Mouse (Mus musculus) adrenal gland, adult 2 months (tissue): ENCODE measurements at regions not wholly inside any gene's neighbourhood (a gene's known extent, or its start where the extent isn't known, plus 50 kb on each side); places are given as distances from the start of the nearest gene placed in this dataset.

ENCODE experiments used
- DNase-seq: peaks from one replicate; pipeline ENCODE4 v3.0.0; 2021

DNA sequence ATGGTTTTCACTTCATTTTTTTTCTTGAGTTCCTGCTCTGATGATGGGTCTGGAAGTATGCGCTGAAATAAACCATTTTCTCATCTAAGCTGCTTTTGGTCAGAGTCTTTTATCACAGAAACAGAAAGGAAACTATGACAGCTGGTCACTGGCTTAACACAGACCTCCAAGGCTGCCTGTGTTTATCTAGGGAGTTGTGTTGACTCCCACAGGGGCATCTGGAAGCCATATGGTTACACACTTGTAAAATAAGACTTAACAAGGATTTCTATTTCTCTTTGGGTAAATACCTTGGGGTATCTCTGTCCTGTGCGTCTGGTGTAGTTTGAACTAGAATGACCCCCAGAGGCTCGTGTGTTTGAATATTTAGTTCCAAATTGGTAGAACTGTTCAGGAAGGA, 315.5 kb upstream of the Kazn start:
- no peak for DNase-seq

DNA sequence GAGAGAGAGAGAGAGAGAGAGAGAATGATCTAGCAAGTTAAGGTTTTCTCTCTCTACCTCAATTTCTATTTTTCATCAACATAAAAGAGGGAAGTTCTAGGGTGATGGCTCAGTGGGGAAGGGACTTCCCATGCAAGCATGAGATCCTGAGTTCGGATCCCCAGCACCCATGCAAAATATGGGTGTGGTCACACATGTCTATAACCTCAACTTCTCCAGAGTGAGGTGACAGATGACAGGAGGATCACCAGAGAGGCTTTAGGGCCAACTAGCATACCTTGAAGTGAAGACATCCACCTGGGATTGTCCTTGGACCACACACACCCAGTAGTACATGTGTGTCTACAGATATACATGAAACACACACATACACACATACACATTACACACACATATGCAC, 306.7 kb upstream of the Kazn start:
- no peak for DNase-seq

DNA sequence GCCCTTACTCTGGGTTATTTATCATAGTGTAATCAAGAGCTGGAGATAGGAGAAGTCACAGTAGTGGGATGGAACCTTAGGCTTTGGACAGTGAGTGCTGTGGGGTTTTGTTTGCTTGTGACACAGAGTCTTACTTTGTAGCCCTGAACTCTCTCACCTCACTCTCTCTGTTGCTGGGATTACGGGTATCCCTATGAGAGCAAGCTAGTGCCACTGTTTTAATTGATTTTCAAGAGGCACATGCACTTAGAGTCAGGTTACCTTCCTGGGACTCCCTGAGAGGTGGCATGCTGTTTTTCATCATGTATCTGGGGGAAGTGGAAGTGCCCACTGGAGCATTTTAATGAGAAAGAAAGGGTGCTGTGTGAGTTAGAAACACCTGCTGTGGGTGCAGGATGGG, 306.0 kb upstream of the Kazn start:
- no peak for DNase-seq

DNA sequence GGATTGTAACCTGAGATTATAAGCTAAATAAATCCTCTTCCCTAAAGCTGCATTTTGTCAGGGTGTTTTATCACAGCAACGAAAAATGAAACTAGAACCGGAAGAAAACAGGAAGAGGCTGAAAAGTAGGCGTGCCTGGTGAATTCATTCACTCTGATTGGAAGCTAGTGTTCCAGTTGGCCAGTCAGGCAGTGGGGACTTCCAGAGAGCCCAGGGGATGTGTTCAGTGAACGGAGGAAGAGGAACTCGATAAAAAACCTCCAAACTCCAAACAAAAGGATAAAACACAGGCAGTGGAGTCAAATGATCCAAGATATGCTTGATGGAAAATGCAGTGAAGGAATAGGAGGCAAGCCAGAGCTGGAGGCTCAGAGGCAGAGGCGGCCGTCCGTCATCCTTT, 305.5 kb upstream of the Kazn start:
- no peak for DNase-seq

DNA sequence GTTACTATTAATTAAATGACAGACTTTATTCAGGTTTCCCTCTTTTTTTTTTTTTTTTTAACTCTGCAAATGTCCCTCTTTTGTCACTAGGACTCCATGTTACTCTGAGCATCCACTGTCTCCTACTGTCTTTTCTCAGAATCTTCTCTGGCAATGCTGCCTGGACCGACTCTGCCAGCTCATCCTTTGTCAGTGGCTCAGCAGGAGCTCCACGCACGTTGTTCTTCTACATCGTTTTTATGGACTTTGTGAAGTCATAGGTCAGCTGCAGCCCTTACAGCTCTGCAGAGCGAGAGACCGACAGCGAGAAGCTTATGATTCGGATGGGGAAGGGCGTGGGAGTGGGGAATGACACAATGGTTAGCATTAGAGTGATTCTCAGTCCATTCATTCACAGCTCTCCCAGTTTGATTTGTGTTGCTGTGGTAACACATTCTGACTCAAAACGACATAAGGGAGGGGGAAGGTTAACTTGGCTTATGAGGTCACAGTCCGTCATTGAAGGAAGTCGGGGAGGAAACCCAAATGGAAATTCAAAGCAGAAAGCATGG, 300.1 kb upstream of the Kazn start:
- DNase-seq, result no peak

DNA sequence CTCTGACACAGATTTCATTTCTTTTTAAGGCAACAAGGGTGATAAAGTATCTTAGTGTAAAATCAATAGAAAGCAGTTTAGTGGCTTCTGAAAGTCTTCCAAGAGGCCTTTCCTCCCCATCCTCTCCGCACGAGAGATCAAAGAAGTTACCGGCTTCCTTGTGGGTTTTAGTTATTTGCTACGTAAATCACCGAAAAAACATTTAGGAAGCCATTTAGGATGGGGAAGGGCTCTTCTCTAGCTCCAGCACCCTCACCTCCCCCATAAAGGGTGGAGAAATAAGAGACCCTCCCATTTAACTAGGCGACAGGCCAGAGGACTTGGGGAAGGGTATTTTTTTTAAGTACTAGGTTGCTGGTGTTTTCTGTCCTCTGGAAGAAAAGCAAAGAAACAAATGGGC, 287.9 kb upstream of the Kazn start:
- DNase-seq, result no peak

DNA sequence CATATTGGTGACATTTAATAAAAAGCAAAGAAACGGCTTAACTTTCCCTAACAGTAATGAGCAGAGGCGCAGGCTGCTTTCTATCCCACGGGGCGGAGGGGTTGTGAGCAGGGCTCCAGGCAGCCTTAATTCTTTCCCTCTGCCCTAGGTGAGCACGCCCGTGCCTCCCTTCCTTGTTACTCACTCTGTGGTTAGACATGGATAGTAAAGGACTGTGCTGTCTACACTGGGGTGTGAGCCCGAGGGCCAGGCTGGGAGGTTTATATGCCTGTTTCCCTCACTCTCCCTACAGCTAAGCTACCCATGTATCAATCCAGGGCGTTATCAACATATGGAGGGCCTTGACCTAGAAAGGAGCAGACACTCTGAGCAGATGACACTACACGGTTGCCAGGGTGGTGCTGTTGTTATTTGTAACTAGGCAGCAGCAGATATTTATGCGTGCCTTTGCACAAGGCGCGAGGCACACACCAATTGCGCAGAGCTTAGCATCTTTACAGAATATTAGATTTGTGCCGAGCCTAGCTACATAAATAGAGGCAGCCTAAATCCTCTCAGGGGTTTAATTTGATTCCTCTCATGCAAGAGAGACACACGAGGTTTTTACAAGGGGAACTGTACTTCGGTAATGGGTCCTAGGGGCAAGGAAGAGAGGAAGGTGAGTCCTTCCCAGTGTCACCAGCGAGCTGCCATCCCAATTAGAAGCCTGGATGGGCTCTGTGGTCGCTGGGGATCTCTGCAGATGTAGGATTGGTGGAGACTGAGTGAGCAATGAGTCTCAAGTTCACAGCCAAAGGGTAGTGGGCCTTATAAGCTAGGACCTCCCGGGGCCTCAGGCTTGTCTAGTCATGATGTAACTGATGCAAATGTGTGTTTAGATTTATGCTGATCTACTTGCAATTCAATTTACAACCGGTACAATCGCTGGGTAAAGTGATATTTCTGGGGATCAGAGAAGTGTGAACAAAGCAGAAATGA, 278.6 kb upstream of the Kazn start:
- peak; percentile 40 for DNase-seq

DNA sequence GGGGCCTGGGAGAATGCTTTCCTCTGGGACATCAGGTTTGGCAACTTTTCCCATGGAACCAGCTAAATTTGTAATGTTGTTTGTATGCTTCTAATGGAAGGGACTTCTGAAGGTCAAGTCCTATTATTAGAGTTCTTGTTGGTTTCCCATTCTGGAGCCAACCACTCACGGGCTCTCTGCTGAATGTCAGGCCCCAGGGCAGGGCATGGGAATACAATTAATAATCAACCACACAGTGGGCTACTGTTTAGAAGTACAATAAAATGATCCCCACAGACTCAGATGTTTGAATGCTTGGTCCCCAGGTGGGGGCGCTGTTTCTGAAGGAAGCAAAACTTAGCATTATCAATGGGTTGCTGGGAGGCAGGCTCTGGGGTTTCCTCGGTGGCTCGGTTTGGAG, 275.6 kb upstream of the Kazn start:
- DNase-seq, result no peak

DNA sequence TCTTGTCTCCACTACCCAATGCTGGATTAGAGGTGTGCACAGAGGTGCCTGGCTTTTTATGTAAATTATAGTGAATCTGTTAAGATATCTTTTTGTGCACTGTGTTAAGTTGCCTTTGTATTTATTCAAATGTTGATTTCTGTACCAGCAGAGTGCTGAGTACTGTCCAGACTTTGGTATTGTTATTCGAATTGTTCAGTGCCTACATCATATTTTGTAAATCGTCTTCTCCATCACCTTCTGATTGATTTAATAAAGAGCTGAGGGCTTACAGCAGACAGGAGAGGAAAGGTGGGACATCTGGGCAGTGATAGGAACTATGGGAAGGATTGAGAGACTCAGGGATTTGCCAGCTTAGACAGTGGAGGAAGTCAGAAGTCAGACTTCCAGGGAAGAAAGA, 270.2 kb upstream of the Kazn start:
- DNase-seq, result no peak

DNA sequence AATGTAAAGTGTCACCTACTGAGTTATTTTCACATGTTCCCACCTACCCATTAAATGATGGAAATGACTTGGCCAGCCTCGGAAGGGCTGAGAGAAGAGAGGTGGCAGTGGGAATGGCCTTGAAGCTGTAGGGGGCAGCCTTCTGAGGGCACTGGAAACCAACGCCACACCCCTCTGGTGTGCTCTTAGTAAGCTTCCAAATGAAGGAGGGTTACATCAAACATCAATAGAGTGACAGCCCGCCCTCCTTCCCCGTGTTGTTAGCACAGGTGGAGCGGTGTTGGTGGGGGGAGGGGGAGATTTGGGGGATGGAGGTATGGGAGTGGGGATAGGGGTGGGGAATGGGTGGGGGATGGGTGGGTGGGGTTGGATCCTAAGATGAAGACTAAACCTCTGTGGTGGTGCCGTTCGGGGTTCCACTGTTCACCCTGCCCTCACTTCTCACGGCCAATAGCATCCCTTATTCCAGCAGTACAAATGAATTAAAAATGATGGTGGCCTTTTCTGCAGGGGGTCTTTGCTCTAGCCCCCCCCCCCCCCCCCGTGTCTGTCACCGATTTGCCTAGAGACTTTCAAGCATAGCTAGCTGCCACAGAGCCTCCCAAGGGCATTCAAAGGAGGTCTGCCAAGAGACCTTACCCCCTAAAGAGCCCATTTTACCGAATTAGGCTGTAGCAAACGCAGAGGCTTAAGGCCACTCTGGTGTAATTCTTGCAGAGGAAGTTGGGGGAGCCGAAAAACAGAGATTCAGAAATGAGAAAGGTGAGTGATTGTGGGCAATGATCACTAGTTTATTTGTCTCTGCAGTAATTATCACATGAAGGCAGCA, 267.4 kb upstream of the Kazn start:
- no peak for DNase-seq

DNA sequence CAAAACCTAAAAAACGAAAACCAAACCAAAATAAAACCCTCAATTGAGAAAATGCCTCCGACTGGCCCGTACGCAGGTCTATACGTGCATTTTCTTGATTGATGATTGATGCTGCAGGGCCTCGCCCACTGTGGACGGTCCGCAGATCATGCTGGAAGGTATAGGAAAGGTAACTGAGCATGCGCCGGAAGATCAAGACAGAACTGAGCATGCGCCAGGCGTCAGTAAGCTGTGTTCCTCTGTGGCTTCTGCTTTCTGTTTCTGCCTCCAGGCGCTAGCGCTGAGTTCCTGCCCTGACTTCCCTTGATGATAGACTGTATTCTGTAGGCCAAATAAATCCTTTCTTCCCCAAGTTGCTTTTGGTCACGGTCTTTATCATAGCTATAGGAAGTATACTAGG, 264.6 kb upstream of the Kazn start:
- no peak for DNase-seq

DNA sequence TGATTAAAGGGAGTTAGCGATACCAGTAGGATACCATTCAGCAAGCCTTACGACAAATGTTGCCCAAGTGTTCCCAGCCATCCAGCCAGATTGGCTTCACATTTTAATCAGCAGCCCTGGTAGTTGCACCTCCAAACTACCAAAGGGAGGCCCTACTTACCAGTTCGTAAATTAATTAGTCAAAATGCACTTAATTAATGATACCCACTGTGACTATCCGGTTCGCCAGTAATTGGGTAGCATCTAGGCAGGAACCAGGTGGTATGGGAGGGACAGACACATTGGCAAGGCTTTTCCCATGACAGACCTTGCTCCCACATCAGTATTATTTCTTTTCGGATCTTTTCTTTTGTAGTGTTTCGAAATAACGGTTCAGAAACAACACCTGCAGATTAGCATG, 262.0 kb upstream of the Kazn start:
- no peak for DNase-seq

DNA sequence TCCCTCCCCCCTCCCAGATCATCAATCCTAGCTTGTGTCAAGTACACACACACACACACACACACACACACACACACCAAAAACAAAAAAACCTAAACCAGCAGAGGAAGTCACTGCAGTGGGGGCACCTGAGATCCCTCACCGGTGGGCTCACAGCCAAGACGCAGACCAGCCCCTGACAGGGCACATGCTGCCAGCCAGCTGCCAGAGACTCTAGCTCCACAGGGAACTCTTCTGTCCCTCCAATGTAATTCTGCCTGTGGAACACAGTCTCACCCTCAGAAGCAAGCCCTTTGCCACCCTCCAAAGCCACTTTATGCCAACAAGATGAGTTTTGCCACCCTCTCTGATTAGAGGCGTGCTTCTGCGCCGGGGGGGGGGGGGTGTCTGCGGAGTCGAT, 261.3 kb upstream of the Kazn start:
- DNase-seq, result no peak

DNA sequence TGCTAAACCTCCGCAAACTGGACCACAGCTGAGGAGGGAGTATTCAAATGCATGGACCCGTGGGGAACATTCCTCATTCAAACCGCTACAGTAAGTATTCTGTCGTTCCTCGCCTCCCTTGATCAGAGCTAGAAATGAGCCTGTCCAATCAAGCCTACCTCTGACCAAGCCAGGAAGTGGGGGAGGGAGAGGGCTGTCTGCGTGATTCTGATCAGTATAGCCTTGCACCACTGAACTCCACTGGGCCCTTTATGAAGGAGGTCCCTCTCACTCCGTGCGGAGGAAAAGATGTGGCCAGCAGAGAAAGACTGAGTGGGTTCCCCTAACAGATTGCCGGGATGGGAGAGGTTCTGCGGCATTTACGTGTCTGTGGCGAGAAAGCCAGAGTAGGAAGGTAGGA, 257.4 kb upstream of the Kazn start:
- DNase-seq, result no peak

DNA sequence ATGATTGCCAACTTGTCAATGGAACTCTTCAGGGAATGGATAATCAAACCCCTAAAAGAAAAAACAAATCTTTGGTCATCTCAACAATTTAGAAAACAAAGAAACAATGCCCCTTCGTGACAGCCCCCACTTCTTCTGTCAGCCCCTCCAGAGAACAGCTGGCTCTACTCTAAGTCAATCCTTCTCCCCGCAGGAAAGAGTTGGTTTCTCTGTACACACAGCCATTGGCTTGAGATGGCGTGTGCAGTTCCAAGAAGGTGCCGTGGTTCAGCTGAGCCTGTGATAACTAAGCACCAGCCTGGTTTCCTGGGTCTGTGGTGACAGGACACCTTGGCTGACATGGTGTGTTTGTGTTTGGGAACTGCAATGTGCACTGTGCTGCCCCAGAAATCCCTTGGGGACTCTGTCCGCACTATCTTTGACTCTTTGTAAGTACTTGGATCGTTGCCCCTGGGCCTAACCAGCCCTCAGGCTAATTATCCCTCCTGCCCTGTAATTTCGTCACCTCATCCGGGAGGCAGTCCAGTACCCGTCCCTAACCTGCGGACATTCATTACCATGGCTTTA, 253.8 kb upstream of the Kazn start:
- DNase-seq, result peak; percentile 21

DNA sequence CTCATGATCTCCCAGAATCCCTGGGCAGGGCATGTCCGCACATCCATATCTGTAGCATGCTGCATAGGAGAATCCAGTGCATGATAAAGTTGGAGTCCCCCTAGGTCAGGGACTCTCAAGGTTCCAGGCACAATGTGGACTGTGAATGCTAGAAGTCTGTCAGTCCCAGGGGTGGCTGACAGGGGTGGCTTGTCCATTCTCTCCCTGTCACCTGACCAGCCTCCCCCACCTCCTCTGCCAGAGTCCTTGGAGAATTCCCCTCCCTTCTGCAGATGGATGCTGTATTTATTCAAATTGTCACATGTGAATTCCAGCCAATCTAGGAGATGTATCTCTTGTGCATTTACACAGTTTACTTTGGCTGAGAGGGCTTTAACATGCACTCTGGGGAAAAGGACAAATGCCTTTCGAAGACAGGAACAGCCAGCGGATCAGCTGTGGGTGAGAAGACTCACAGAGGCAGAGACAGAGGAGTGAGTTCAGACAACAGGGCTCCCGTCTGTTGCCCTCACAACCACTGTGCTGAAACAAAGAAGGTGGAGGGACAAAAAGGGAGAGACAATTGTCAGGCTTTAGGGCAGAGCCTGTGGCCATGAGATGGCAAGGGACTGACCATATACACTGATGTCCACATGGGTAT, 246.7 kb upstream of the Kazn start:
- no peak for DNase-seq

DNA sequence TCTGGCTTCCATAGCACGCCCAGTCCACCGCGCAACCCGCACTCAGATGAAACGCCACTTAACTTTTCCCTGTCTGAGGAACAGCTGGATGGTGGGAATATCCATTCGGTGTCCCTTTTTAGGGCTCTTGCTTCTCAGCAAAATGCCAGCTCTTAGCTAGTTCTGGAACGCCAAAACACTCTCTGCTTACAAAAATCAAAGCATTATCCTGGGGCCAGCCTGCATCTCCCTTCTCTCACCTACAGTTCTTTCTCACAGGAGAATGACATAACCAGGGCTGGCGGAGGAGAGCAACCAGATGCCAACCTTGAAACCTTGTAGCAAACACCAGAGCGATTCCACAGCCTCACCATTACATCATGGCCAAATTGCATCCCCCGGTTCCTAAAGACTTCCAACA, 236.4 kb upstream of the Kazn start:
- no peak for DNase-seq

DNA sequence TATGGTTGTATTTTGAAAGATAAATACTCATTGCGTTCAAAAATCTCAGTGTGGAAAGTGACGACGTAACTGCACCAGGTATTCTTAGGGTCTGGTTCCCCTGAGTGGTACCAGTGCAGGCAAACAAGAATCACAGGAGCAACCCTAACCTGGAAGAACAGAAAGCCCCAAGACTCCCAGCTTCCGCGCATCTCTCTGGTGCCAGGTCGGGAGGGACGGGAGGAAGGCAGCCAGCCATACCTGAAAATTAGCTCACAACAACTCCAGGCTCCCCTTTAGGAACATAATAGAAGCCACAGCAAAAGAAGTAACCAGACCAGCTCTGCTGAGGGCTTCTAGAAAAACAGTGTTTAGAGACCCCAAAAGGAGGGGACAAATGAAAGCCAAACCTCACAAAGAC, 235.4 kb upstream of the Kazn start:
- DNase-seq, result no peak

DNA sequence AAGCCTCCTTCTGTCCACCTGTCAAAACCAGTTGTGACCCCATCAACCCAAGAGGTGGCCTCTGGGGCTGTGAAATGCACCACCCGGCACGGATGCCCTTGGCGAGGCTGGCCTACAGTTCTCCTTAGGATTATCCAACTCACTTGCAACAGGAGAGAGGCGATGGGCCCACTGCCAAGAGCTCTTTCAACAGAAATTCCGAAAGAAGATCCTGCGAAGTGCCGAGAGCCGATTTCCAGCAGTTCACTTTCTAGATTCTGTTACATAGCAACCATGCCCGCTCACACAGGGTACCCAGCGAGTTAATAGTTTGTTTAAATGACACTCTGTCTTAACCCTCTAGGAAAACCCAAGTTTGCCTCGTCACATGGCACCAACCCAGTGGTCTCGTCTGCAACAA, 234.8 kb upstream of the Kazn start:
- peak; percentile 72 for DNase-seq

DNA sequence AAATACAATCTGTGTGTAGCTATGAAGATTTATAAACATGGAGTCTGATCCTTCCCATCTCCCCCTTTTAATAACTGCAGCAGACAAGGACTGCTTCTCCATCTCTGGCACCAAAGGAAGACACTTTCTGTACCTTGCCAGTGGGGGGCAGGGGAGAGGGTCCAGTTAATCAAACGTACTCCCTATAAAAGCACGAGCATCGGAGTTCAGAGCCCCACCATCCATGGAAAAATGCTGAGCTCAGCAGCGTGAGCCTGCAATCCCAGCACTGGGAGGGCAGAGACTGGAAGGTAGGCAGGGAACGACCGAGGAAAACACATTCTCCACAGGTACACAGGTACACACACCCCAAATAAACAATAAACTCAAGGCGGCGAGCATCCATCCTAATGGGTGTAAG, 234.1 kb upstream of the Kazn start:
- DNase-seq, result no peak

DNA sequence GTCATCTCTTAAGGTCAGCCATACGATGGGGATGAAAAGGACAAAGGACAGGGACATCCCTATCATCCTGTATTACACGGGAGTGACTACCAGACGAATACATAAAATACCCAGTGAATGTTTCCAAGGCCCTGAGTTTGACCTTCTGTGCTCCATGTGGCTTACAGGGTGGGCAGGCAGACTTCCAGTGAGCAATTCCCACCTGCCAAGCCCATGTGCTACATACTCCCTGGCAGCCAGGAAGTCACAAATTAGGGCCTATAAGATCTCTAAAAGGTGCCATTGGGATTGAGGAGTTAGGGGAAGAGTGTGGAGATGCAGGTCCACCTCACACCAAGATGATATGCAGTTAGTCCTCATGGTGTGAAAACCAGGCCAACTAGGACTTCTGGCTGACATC, 233.1 kb upstream of the Kazn start:
- DNase-seq, result no peak

DNA sequence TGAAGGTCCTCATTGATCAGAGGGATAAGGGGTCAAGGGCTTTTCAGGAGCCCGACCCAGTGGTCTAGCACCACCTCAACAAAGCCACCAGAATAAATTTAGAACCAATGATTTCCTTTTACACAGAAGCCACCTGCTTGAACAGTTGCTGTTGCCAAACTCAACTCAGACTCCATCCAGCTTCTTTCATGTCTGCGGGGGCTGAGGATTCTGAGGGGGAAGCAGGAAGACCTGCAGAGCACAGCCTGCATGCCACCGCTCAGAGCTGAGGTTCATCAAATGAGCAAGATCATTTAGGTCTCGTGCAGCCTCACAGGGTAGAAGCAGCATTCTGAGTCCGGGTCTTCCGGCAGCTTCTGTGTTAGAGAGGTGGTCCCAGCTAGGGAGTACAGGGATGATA, 231.6 kb upstream of the Kazn start:
- DNase-seq, result no peak
